Mouse (Mus musculus) splenic B cell, adult 2 months (primary cell): ENCODE results near the gene Chp2.

Source experiments
- DNase-seq: peaks from one replicate; pipeline ENCODE4 v3.0.0-alpha.2; 2011; ENCODE audit warnings: low read depth, low spot score
- H3K27me3 ChIP-seq: 2 replicates; pipeline ENCODE4 v1.6.1; 2012; ENCODE audit warnings: mild to moderate bottlenecking, low read length, moderate library complexity, mixed read lengths; ENCODE audit not compliant: control insufficient read depth, poor library complexity, insufficient read depth, severe bottlenecking
- H3K36me3 ChIP-seq: 2 replicates; pipeline ENCODE4 v1.6.1; 2012; ENCODE audit warnings: mild to moderate bottlenecking, low read length, moderate library complexity, mixed read lengths; ENCODE audit not compliant: control insufficient read depth, poor library complexity, insufficient read depth, severe bottlenecking

Gene Chp2

DNA sequence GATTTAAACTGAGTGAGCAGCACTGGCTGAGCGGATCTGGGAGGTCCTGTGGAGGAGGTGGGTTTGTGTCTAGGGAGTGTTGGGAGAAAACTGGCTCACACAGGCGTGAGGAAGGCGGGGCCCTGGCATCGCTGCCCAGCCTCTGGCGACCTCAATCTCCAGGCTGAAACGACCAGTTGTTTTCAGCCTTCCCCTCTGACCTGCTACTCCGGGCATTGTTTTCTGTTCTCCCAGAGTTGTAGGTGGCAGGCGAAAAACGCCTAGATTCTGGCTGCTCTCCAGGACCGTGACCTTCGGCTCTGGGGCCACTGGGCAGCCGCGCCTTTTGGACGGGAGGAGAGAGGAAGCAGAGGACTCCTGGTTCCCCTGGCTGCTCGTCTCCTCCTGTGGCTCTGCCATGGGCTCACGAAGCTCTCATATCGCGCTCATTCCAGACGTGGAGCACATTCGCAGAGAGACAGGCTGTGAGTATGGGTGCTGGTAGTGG lies at the start of gene Chp2:
Gene Chp2 (plus strand): TSS at position 182 of the 487 bp plus-strand sequence.
- Histone ChIP-seq H3K27me3 (no peaks in the 10 kb centered on the region), H3K36me3 (no peaks in the 10 kb centered on the region)
- DNase-seq: no peak

DNA sequence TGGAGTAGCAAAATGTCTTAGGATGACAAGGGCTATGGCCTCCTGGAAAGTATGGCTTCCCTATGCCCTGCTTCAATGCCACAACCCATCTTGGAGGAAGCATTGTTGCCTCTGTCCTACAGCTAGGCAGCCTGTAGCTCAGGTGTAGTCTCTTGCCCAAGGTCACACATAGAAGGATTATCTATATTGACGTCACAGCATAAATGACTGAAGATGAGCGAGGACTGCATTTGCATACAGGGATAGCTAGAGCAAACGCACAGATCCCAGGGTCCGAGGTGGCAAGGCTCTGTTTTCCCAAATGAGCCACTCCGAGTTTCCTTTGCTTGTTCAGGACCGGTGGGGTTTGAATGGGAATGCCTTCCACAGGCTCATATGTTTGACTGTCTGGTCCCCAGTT lies 48.6 kb upstream of the Chp2 start:
- no peak for DNase-seq
- no peaks in the 10 kb centered on the region for H3K36me3 ChIP-seq

DNA sequence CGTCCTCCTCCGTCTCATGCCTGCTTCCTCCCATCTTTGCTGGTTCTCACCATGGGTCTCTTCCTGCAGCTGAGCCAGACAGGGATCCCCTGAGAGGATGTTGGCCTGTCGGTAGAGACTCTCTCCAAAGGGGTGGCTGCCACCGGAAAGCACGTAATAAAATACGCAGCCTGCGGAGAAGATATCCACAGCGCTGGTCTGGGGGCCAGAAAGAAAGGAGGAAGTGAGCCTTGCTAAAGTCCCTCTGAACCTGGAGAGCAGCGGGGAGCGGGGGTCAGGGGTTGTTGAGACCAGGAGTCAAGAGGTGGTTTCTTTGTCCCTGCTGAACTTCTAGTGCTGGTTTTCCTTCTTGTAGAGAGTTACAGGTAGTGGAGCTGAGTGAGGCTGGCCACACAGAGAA lies 47.7 kb upstream of the Chp2 start:
- no peak for DNase-seq
- Histone ChIP-seq H3K27me3 (no peaks in the 10 kb centered on the region), H3K36me3 (no peaks in the 10 kb centered on the region)

More for the DNA sequence above, 48.6 kb upstream of the Chp2 start:
- no peaks in the 10 kb centered on the region for H3K27me3 ChIP-seq

DNA sequence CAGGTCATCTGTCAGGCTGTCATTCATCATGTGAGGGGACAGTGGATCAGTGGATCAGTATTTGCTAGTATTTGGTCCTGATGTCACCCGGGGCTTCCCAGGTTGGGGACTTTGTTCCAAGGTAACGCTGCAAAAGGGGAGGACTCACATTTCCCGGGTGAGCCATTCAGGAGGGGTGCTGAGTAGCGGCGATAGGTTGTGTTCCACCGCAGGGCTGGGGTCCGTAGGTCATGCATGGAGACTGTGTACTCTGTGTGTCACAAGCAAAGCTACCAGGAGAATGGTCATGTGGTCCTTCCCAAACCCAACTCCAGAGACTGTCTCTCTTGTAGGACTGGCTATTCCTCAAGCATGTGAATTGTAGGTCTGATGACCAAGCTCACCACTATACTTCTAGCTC lies 38.6 kb upstream of the Chp2 start:
- Histone ChIP-seq H3K27me3 (no peaks in the 10 kb centered on the region), H3K36me3 (no peaks in the 10 kb centered on the region)
- DNase-seq: no peak

DNA sequence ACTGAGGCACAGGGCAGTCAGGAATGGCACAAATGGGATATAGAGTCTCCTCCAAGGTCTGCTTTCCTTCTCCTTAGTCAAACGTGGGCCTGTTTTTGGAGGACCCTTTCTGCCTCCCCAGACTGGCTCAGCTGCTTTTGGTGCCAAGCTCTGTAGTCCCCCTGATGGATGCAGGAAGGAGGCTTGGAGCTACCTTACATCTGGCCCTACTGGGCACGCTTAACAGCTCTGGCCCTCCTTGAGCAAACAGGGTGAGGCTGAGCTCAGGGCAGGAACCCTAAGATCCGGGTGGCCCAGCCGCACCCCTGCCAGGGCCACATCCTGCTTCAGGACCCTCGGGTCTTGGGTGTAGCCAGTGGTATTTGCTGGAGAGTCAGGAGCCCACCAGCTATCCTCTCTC lies 34.7 kb upstream of the Chp2 start:
- DNase-seq: no peak
- Histone ChIP-seq H3K36me3 (no peaks in the 10 kb centered on the region), H3K27me3 (no peaks in the 10 kb centered on the region)

DNA sequence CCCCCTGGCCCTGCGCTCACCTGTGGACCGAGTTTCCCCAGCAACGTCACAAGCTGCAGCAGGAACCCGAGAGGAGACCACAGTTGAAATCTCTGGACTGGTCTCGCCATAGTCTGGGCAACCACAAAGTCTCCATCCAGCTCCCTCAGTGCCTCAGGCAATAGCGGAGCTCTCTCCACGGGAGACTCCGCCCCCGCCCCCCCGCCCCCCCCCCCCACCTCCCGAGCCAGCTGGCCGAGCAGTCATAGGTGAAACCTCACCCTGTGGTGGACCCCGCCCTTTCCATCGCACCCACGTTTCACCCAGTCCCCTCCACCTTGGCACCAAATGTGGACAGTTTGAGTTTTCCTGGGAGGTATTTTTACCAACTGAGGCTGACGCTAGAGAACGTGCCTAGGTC lies 33.3 kb upstream of the Chp2 start, which contains the start of gene Ern2:
Gene Ern2 (minus strand): TSS at position 165 of the 400 bp plus-strand sequence.
- Histone ChIP-seq H3K36me3 (no peaks in the 10 kb centered on the region), H3K27me3 (no peaks in the 10 kb centered on the region)
- DNase-seq: no peak

DNA sequence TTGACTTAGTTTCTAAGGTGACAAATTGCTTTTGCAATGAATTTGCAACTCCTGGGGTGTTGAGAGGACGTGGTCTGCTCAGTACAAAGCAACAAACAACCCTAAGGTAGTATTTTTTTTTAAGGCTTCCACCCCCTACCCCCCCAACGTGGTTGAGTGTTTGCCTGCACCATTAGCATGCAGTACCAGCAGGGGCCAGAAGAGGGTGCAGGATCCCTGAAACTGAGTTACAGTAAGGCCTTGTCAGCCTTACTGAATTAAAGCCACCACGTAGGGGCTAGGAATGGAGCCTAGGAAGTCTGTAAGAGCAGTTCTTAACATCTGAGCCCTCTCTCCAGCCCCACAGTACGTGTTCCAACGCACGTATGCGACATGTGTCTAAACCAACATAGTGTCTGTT lies 29.8 kb upstream of the Chp2 start:
- H3K27me3 ChIP-seq: no peaks in the 10 kb centered on the region
- H3K36me3 ChIP-seq: no peaks in the 10 kb centered on the region
- peak; percentile 79 for DNase-seq

DNA sequence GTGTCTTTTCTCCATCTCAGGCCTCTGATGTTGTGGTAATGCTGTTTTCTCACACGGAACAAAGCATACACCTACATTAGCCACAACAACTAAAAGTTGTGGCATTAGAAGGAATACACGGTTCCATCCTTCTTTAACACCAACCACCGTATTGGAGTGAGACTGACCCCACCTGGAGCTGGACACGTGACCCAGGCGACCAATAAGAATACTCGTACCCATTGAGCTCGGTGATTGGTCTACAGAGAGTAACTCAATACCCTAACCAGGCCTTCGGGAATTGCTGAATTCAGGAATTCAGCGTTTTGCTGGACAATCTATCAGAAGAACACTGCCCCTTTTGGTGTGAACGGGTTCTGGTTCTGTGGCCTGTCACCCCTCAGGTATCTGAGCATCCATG lies 28.2 kb upstream of the Chp2 start:
- H3K27me3 ChIP-seq: no peaks in the 10 kb centered on the region
- H3K36me3 ChIP-seq: no peaks in the 10 kb centered on the region
- DNase-seq: no peak

DNA sequence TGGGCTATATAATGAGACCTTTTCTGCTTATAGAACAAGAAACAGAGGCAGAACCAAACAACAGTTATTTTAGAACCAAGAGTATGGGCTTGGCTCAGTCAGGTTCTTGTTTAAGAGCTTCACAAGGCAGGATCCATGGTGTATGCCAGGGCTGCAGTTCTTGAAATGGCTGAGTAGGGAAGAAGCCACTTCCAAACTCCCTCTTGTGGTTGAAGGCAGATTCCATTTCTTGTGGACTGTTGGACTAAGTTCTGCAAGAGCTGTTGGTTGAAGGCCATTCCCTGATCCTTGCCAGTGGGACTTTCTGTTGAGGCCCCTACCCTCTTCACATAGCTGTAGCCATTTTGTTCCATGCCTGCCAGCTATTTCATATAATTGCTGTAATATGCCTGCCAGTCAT lies 25.4 kb upstream of the Chp2 start:
- Histone ChIP-seq H3K36me3 (no peaks in the 10 kb centered on the region), H3K27me3 (no peaks in the 10 kb centered on the region)
- DNase-seq: no peak

DNA sequence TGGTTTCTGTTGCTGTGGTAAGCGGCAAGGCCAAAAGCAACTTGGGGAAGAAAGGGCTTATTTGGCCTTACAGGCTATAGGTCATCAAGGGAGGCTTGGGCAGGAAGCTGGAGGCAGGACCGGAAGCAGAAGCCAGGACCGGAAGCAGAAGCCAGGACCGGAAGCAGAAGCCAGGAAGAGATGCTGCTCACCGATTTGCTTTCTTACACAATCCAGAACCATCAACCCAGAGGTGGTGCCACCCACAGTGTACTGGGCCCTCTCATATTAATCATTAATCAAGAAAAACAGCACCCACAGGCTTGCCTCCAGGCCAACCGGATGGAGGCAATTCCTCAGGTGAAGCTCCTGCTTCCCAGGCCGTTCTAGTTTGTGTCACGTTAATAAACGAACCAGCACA lies 22.5 kb upstream of the Chp2 start:
- Histone ChIP-seq H3K36me3 (no peaks in the 10 kb centered on the region), H3K27me3 (no peaks in the 10 kb centered on the region)
- DNase-seq: no peak

DNA sequence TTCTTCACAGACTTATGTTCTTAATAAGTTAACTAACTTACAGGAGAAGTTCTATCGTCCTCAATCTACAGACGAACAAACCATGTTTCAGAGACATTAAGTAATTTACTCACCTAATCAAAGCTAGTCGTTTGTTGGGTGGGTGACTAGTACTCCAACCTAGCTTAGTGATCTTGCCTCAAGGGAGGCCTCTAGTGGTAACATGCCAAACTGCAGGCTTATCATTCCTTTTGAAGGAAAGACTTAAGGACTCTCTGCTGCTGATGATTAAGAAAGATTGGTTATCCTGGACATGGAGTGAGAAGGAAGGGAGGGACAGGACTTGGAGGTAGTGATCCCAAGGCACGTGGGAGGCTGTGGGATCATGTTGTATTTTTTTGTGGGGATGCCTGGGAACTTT lies 22.0 kb upstream of the Chp2 start:
- no peaks in the 10 kb centered on the region for H3K36me3 ChIP-seq
- no peaks in the 10 kb centered on the region for H3K27me3 ChIP-seq
- peak; percentile 81 for DNase-seq

DNA sequence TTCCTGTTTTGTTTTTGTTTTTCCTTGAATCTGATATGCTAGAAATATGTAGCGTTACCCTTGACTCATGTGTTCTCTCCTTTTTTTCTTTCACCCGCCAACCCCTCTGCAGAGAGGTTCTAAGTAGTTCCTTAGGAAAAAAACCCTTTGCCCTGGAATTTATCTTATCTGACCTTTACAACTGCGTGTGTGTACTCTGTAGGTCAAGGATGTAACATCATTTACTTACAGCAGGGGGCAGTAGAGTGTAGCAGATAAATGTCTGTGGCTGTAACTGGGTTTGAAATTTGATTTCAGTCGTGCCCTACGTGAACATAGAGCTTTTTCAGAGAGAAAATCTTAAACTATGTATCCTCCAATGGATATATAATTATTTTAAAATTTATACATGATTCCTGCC lies 20.0 kb upstream of the Chp2 start:
- no peaks in the 10 kb centered on the region for H3K27me3 ChIP-seq
- H3K36me3 ChIP-seq: no peaks in the 10 kb centered on the region
- peak; percentile 64 for DNase-seq

DNA sequence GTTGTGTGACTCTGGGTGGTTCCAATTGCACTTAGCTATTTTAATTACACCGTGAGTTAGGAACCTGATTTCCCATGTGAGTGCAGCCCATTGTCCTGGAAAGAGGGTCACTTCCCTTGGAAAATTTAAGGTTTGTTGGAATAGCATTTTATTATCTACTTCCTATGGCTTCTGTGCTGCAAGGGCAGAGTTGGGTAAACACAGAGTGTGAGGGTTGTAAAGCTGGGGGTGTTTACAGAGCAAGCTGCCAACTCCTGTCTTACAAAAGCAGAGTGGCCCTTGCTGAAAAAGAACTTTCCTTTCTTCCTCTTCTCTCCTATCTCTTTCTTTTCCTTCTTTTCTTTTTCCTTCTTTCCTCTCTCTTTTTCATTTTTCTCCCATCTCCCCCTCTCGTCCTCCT lies 15.4 kb upstream of the Chp2 start:
- no peak for DNase-seq
- Histone ChIP-seq H3K36me3 (no peaks in the 10 kb centered on the region), H3K27me3 (peaks cover 1% of the 10 kb centered on the region)

DNA sequence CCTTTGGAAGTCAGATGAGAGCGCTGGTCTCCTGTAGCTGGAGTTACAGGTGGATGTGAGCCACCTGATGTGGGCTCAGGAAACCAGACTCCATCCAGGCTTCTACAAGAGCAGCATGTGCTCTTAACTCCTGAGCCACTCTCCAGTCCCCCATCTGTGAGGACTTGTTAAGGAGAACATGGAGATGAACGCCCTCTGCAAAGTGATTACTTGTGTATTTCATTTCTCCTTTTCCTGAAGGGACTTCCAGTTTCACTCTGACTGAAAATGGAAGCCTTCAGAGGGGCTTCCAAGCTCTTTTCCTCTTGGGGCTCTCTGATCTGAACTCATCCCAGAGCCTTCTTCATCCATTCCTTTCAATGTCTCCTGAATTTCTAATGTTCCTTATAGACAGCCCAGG lies 13.2 kb upstream of the Chp2 start:
- Histone ChIP-seq H3K27me3 (peaks cover 1% of the 10 kb centered on the region), H3K36me3 (no peaks in the 10 kb centered on the region)
- no peak for DNase-seq

DNA sequence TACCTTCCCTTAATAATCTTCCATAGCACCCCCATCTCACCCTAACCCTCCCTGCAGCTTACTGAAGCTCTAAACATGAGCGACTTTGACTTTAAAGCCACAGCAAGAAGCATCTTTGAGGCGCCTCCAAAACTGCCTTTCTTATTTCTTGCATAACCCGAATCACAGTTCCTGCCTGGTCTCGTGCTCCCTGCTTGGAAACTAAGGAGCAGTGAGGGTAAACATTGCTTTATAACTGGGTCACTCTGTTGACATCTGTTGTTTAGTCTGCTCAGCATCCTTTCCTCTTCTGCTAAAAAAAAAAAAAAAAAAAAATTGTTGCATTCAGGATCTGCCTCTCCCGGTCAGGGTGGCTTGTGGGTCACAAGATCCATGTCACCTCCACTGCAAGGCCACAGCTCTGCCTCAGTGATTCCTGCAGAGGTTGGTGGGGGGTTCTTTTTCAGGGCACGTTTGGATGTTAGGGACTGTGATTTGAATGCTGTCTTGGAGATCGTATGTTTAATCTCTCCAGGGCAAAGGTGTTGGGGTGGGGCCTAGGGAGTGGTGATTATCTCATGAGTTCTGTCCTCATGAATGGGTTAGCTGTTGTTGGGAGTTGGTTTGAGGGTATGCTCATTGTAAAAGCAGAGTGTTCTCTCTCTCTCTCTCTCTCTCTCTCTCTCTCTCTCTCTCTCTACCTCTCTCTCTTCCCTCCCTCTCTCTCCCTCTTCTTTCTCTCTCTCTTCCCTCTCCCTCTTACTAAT lies 10.8 kb upstream of the Chp2 start:
- Histone ChIP-seq H3K27me3 (peaks cover 1% of the 10 kb centered on the region), H3K36me3 (no peaks in the 10 kb centered on the region)
- no peak for DNase-seq
